Mouse (Mus musculus) limb, embryonic 13.5 days (tissue): ENCODE results near the gene Efnb1. TPM values are rescaled to one million over a fixed set of nuclear protein-coding genes. Genes with fewer than 3 reads are reported as not detected.

Experiments
- polyA plus RNA-seq: library from polyadenylated mRNA; unstranded; fragments of >200 nt; fragmentation: Nextera tagmentation; extraction: Ambion mirVana; gene quantifications from 2 replicates; pipeline ENCODE4 v1.2.1, GENCODE M21; 2015

Efnb1 gene
- polyA plus RNA-seq, 1 experiment from 2014 or later: 46.4 TPM

Other genes with a start within 250 kb of the Efnb1 start
- gene Ophn1, start 245.1 kb upstream of the Efnb1 start, polyA plus RNA-seq: 21.4 and 23.6 TPM in 2 replicates
- gene Yipf6, start 199.8 kb upstream of the Efnb1 start, polyA plus RNA-seq: 16.9 and 17.7 TPM in 2 replicates
- gene Stard8, start 132.9 kb upstream of the Efnb1 start, polyA plus RNA-seq: 6.9 and 7.1 TPM in 2 replicates